Mouse (Mus musculus) ES-E14 (cell line): ENCODE data around the gene Med13.

Source experiments
- CHD2 ChIP-seq: IDR thresholded peaks from 2 replicates; pipeline ENCODE4 v1.6.1; 2014; ENCODE audit warnings: mild to moderate bottlenecking, low read depth, low read length, inconsistent platforms
- ZNF384 ChIP-seq: IDR thresholded peaks from 2 replicates; pipeline ENCODE4 v1.6.1; 2012; ENCODE audit warnings: low read depth, low read length, inconsistent platforms

DNA sequence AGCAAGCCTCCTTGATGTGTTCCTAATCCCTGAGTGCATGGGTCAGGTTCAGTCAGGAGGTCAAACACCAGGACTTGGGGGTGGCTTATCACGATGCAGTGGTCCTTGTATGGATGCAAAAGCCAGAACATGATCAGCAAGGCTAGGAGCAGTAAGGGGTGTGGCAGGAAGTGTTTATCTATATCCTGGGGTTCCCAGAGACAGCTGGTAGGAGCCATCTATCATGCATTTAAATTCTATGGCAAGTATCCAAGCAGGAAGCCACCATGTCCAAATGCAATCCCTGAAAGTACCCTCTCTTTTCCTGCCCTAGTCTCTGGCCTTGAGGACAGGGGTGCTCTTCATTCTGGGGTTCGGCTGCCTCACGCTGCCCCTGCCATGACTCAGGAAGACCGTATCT is 47.2 kb upstream of the Med13 start:
- TF ChIP-seq CHD2 = no peak
- TF ChIP-seq ZNF384 = no peak
